Mouse (Mus musculus) spleen, adult 2 months (tissue): ENCODE results near the gene Cpsf4l. TPM values are rescaled to one million over a fixed set of nuclear protein-coding genes. Genes with fewer than 3 reads are reported as not detected.

Experiments
- DNase-seq, 2 experiments: peaks; one replicate each; pipeline versions ENCODE4 v3.0.0 to v3.0.0-alpha.2; 2012 to 2021; ENCODE audit warnings: low spot score in 2 of 2, low read depth in 1 of 2
- H3K27ac ChIP-seq: fragments of 200-500 bp; 2 replicates; pipeline ENCODE4 v1.5.1; 2012; ENCODE audit warnings: low read length, inconsistent platforms; ENCODE audit not compliant: insufficient read depth
- H3K27me3 ChIP-seq: fragments of 200-500 bp; 2 replicates; pipeline ENCODE4 v1.6.1; 2012; ENCODE audit warnings: mild to moderate bottlenecking, moderate library complexity, low read length, inconsistent platforms; ENCODE audit not compliant: control insufficient read depth, insufficient read depth
- H3K36me3 ChIP-seq: fragments of 200-500 bp; 2 replicates; pipeline ENCODE4 v1.6.1; 2012; ENCODE audit warnings: mild to moderate bottlenecking, low read length, inconsistent platforms; ENCODE audit not compliant: control insufficient read depth, insufficient read depth
- H3K4me1 ChIP-seq: fragments of 200-500 bp; 2 replicates; pipeline ENCODE4 v1.6.1; 2011; ENCODE audit warnings: inconsistent platforms; ENCODE audit not compliant: control insufficient read depth, insufficient read depth, insufficient read length
- H3K4me3 ChIP-seq: fragments of 200-500 bp; 2 replicates; pipeline ENCODE4 v1.5.1; 2011; ENCODE audit warnings: mild to moderate bottlenecking, inconsistent platforms; ENCODE audit not compliant: insufficient read depth, insufficient read length; ENCODE audit errors: extremely low read depth
- CTCF ChIP-seq: fragments of 200-500 bp; IDR thresholded peaks from 2 replicates; pipeline ENCODE4 v1.5.1; 2011; ENCODE audit warnings: mild to moderate bottlenecking, inconsistent platforms; ENCODE audit not compliant: insufficient read depth, insufficient read length, insufficient replicate concordance; ENCODE audit errors: extremely low read depth
- POLR2A ChIP-seq: fragments of 200-500 bp; IDR thresholded peaks from 2 replicates; pipeline ENCODE4 v1.6.1; 2011; ENCODE audit warnings: low read depth, low read length, inconsistent platforms
- WGBS: fragments of 180-500 bp; shearing (Covaris S2); methylation state at CpG from one replicate; pipeline ENCODE4 v1.1.7; 2018; 5-methylcytosine and 5-hydroxymethylcytosine counted together
- polyA plus RNA-seq: library from polyadenylated mRNA; depleted of rRNA; stranded (reverse); fragments of >200 nt; gene quantifications from 2 replicates; pipeline ENCODE4 v1.2.3, GENCODE M21; 2012; rRNA removed

Gene Cpsf4l
- polyA plus RNA-seq: not detected in 2 replicates

GRCm38 (mm10) chr11:113709731-113710256 lies at the start of gene Cpsf4l:
TSS of gene Cpsf4l (minus strand) at chr11:113710017.
- DNase-seq: no peak
- no peaks in the 10 kb centered on the region for H3K36me3 ChIP-seq
- TF ChIP-seq POLR2A: no peak
- TF ChIP-seq CTCF: no peak
- H3K27me3 ChIP-seq: no peaks in the 10 kb centered on the region
- H3K4me1 ChIP-seq: no peaks in the 10 kb centered on the region
- WGBS: 62% methylated on average over 11 of the region's 11 CpGs
- peak within 1 kb of the TSS; percentile 25; the same call in 1 of the 2 replicates for H3K27ac ChIP-seq
- H3K4me3 ChIP-seq: no peak within 1 kb of the TSS

GRCm38 (mm10) chr11:113758851-113759250 lies 49.0 kb upstream of the Cpsf4l start:
- H3K27ac ChIP-seq: no peak overlapping the region
- DNase-seq: no peak
- H3K4me3 ChIP-seq: no peak overlapping the region
- no peaks in the 10 kb centered on the region for H3K27me3 ChIP-seq
- WGBS: 93% methylated on average over 5 of the region's 5 CpGs
- H3K36me3 ChIP-seq: no peaks in the 10 kb centered on the region
- TF ChIP-seq POLR2A: no peak
- no peak for TF ChIP-seq CTCF
- peaks cover 10% of the 10 kb centered on the region; the same call in 1 of the 2 replicates for H3K4me1 ChIP-seq

GRCm38 (mm10) chr11:113756578-113756977 lies 46.8 kb upstream of the Cpsf4l start:
- H3K4me1 ChIP-seq: peaks cover 3% of the 10 kb centered on the region; the same call in 1 of the 2 replicates
- no peak for TF ChIP-seq CTCF
- TF ChIP-seq POLR2A: no peak
- 92% methylated on average over 12 of the region's 12 CpGs for WGBS

GRCm38 (mm10) chr11:113755878-113756277 lies 46.1 kb upstream of the Cpsf4l start:
- no peak for TF ChIP-seq POLR2A
- WGBS: 94% methylated on average over 14 of the region's 14 CpGs
- H3K4me3 ChIP-seq: no peak overlapping the region
- no peaks in the 10 kb centered on the region for H3K27me3 ChIP-seq
- no peaks in the 10 kb centered on the region for H3K36me3 ChIP-seq
- DNase-seq: no peak
- no peaks in the 10 kb centered on the region for H3K4me1 ChIP-seq
- no peak overlapping the region for H3K27ac ChIP-seq

More at GRCm38 (mm10) chr11:113756578-113756977, 46.8 kb upstream of the Cpsf4l start:
- no peaks in the 10 kb centered on the region for H3K27me3 ChIP-seq
- H3K27ac ChIP-seq: no peak overlapping the region
- no peak for DNase-seq
- H3K4me3 ChIP-seq: no peak overlapping the region
- H3K36me3 ChIP-seq: no peaks in the 10 kb centered on the region

- Histone ChIP-seq H3K4me3 (no peak overlapping the region), H3K27ac (no peak overlapping the region), H3K36me3 (no peaks in the 10 kb centered on the region), H3K27me3 (no peaks in the 10 kb centered on the region), H3K4me1 (no peaks in the 10 kb centered on the region)
- DNase-seq: no peak
- 89% methylated on average over 9 of the region's 9 CpGs for WGBS
- TF ChIP-seq POLR2A: no peak
Measured at GRCm38 (mm10) chr11:113754845-113755244, 45.0 kb upstream of the Cpsf4l start.

- Histone ChIP-seq H3K4me1 (no peaks in the 10 kb centered on the region), H3K36me3 (no peaks in the 10 kb centered on the region), H3K27me3 (no peaks in the 10 kb centered on the region), H3K27ac (no peak overlapping the region), H3K4me3 (no peak overlapping the region)
- TF ChIP-seq CTCF: no peak
- TF ChIP-seq POLR2A: no peak
- DNase-seq: no peak
- 94% methylated on average over 10 of the region's 10 CpGs for WGBS
Measured at GRCm38 (mm10) chr11:113752685-113753430, 43.0 kb upstream of the Cpsf4l start.

- peak; percentile 18 to 33 for DNase-seq
- Histone ChIP-seq H3K27me3 (no peaks in the 10 kb centered on the region), H3K27ac (peak overlapping the region; percentile 75), H3K36me3 (no peaks in the 10 kb centered on the region), H3K4me1 (no peaks in the 10 kb centered on the region), H3K4me3 (peak overlapping the region; percentile 71)
- no peak for TF ChIP-seq POLR2A
- TF ChIP-seq CTCF: no peak
- 9% methylated on average over 15 of the region's 15 CpGs for WGBS
Measured at GRCm38 (mm10) chr11:113752158-113752661, 42.4 kb upstream of the Cpsf4l start.
